Mouse (Mus musculus): ENCODE results near the gene Npb.

Npb gene

DNA sequence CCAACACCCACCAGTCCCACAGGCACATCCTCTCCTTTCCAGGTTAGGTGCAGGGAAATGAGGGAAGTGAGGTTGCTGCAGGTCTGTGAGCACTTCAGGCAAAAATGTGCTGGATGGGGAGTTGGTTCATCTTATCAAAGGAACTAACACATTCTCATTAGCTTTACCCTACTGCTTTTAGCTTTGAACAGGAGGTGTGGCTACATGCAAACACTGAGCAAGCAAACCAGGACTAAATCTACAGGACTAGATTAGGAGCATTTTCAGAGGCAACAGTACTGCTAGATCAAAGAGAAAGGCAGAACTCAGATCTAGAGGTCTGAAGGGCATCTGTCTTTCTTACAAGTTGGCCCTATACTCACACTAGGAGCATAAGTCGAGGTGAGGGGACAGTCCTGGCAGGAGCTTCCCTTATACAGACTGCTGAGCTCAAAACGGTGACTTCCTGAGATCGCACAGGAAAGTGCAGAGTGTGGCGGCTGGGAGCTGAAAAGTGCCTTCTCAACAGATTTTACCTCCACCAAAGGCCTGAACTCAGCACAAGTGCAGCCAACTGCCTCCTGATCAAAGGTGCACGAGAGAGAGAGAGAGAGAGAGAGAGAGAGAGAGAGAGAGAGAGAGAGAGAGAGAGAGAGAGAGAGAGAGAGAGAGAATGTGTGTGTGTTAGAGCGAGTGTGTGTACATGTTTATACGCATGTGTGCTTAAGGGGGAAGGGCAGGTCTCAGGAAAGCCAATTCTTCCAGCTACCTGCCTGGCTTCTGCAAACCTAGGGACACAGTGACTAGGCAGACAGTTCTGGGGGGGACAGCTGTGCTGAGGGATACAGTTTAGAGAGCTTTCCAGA, 22.8 kb downstream of the Npb start:
- in situ Hi-C loops (cut with MboI, MseI): no loop called here

DNA sequence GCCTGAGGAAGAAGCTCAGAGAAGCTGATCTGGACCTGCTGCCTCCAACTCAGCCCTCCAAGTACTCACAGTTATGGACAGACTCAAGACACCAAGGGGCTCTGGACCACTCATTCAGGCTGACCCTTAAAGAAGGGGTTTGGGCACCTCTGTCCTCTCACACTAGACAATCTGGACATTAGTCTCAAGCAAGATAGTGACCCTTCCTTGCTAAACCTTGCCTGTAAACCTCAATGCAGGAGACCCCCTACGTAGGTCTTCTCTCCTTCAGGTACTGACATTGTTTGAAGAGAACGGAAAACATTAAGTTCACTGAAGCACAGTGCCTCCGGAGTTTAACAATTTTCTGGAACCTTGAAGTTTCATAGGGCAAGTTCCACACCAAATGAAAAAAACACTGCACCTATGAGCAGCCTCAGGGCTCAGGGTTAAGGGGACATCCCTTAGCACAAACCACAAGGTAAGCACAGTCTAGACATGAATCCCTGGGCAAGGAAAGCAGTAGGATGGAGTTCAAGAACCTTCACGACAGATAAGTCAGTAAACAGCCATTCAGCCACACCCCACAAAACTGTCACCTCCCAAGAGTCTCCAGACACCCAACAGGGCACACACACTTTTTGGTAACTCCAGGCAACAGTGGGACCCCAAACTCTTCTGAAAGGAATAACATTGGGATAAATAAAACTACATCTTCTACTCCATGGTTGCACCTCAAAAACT, 23.6 kb downstream of the Npb start:
- in situ Hi-C loops (cut with MboI, MseI): no loop called here

DNA sequence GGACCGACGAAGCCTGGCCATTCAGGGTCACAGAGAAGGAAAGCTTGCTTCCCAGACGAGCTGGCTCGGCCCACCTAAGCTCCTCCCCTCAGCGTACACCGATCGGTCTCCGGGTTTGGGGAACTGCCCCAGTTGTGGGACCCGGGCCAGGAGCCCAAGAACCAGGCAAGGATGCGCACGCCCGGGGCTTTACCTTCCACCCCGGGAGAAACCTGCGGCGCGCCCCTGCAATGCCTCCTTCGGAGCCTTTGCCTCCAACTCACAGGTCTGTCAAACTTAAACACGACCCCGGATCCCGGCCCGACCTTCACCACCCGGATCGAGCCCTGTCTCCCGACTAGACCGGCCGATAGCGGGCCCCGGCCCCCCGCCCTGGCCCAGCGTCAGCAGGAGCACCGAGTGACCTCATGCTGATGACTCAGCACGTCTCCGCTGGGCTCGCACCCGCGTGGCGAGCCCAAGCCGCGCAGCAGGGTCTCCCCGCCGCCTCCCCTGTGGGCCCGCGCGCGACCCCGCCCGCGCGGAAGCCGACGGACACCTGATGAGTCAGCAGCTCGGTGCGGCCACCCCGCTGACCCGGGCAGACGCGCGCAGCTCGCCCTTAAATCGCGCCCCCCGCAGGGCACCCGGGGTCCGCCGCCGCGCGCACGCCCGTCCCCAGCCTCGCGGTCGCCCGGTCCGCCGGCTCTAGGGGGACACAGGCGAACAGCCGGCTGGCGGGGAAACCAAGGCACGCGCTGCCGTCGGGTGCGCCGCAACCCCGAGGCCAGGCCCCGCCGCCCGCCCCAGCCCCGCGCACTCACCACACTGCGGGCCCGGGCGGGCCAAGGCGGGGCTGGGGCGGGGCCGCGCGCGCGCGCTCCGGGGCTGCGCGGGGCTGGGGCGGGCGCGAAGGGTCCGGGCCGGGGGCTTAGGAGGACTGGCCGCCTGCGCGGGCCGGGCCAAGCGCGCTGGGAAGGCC, 24.6 kb downstream of the Npb start:
- in situ Hi-C loops (cut with MboI, MseI): no loop called here

DNA sequence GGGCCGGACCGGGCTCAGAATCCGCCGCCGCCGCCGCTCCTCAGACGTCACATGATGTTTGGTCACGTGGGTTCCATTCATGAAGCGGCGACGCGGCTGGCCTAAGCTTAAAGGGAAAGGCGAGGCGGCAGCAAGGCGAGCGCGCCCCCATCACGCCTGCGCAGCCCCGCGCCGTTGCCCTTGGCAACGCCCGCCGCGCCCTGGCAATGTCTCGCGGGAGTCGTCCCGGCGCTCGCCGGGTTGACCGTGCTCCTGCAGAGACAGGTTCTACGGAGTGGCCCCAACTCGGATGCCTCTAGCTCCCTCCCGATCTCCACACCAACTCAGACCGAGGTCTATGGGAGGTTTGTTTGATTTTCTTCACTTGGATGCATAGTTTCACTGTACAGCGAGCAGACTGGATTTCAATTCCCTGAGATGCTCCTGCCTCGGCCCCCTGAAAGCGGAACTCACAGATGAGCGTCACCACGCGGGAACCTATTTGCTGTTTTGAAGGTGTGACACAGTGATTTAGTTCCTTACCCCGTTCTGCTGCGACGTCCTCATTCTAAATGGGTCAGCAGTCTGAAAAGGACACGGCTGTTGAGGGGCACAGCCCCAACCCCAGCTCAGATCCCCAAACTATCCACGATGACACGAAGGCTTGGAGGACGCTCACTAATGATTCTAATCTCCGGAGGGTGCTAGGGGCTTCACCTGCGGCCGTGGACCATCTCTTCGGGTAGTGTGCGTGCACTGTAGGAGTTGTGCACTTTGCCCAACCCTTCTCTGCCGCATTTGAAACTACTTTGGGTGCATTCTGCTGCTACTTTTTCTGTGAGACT, 25.5 kb downstream of the Npb start, which contains the start of gene Mafg:
Mafg (minus strand) TSS at position 81 of the 824 bp plus-strand sequence.
- in situ Hi-C loops (cut with MboI, MseI): no loop called here

DNA sequence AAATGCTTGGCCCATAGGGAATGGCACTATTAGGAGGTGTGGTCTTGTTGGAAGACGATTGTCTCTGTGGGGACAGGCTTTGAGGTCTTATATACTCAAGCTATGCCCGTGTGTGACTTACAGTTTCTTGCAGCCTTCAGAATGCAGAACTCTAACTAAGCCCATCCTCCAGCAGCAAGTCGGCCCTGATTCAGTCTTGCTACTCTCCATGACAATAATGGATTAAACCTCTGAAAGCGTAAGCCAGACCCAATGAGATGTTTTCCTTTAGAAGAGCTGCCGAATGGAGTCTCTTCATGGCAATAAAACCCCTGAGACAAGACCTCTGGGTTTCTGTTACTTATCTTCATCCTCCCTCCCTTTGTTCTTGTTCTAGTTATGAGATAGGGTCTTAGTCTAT, 26.5 kb downstream of the Npb start:
- in situ Hi-C loops (cut with MboI, MseI): no loop called here

DNA sequence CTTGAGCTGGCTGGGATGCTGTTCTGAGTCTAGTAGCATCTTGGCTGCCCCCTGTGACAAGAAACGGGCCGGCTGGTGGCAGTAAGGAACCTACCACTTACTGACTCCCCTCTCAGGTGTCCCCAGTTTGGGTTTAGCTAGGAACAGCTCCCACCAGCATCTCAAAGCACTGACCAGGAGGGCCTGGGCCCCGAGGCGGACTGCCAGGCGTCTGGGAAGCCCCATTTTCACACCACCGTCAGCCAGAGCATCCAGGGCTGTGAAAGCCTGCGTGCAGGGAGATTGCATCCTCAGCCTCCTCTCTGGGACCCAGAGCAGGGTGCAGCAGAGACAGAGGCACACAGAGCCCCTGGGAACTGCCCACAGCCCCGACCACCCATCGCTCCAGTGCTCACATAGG, 33.0 kb downstream of the Npb start:
- in situ Hi-C loops (cut with MboI, MseI): no loop called here

DNA sequence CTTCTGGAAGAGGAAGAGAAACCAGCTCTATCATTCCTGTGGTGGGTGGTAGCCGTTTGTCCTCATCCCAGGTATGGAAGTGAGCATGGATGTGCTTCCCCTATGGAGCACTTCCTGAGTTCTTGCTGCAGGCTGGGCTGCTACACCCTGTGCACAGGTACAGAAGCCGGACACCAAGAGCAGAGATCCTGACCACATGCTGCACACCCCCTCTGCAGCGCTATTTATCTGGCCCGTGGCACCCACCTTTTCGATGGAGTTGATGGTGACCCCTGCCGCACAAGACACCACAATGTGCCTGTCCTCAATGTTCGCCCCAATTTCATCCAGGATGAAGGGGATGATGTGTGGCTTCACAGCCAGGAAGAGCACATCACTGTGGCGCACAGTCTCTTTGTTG, 33.6 kb downstream of the Npb start:
- in situ Hi-C loops (cut with MboI, MseI): no loop called here

DNA sequence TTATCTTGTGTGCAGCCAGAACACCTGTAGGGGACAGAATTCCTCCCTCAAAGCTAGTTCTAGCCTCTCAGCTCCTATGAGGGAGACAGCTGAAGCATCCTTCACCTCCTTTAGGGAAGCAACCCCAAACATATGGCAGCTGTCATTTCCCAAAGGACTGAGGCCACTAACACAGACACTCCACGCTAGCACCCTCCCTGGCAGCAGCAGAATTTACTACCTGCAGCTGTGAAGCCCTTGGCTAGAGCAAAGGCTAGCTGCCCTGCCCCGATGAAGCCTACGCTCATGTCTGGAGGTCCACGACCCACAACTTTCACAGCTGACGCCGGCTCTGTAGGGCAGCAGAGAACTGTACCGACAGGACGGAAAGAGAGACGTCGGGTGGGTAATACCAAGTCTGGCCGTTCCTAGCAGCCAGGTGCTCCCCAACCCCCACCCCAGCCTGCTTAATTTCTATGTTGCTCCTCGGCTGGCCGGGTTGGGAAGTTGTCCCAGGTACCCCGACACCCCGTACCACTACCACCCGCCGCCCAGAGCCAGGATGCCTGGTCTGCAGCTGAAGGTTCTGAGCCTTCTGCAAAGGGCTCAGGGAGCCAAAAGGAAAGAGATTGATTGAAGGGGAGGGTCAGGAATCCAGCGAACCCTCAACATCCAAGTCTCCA, 34.8 kb downstream of the Npb start:
- in situ Hi-C loops (cut with MboI, MseI): no loop called here

DNA sequence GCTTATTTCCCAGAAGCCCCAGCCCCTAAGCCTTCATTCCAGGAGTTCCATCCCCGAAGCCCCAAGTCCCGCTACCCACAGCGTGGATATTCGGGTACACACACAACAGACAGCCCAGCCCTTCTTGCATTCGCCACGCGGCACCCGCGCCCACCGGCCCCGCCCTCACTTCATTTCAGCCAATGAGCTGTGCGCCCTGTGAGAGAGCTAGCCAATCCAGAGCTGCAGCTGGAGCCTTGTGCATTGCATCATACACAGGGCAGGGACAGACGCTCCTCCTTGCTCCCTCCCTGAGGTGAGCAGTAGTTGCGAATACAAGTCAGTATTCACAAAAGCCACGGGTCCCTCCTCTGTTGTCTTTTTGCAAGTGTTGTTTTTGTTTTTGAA, 35.3 kb downstream of the Npb start, which contains the start of gene Pycr1:
Pycr1 (minus strand) TSS at position 169 of the 387 bp plus-strand sequence.
- in situ Hi-C loops (cut with MboI, MseI): no loop called here

DNA sequence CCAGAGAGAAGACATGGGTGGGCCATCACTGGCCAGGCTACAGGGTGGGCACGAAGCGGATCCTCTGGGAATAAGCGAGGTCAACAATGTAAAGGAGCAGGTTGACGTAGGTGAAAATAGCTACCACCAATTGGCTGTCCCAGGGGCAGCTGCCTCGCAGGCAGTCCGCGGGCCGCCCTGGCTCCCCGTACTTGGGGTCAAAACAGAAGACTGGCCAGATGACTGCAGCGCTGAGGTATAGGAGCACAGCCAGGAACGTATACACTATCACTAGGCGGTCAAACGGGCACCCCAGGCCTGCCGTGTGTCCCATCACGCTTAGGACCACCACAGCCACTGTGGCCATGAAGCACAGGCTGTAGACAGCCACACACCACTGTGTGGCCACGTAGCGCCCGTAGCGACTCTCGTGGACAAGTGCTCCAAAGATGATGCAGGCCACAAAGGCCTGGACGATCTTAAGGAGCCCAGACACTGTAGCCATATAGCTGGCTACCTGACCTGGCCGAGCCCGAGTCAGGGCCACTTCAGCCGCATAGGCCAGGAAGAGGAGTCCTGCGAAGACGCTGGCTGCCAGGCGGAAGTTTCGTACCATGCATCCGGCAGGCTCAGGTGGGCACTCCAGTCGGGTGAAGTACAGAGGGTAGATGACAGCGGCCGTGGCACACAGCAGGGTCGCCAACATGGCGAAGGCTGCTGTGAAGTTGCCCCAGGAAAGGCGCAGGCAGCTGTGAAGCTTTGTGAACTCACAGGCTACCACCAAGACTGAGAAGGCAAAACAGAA, 39.0 kb downstream of the Npb start:
- in situ Hi-C loops (cut with MboI, MseI): no loop called here

DNA sequence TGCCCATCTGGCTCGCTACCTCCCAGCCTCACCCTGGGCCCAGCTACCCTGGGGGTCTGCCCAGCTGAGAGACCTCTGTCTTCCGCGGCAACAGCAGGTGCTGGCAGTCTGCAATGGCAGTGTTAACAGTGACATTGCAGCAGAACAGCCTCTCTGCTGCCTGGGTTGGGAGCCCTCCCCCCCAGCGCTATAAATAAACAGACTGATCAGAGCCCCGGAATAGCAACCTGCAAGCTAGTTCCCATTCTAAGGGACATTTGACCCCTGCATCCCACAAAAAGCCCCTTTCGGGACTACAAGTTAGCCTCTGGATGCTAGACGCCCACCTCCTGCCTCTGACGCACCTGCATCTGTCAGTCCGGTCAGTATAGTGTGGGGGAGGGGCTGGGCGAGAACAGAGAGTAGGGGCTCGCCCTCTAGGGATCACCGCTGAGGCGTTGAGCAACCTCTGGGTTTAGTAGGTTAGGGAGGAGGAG, 39.8 kb downstream of the Npb start, which contains the start of gene Myadml2:
Myadml2 (minus strand) TSS at position 158 of the 476 bp plus-strand sequence.
- in situ Hi-C loops (cut with MboI, MseI): no loop called here

DNA sequence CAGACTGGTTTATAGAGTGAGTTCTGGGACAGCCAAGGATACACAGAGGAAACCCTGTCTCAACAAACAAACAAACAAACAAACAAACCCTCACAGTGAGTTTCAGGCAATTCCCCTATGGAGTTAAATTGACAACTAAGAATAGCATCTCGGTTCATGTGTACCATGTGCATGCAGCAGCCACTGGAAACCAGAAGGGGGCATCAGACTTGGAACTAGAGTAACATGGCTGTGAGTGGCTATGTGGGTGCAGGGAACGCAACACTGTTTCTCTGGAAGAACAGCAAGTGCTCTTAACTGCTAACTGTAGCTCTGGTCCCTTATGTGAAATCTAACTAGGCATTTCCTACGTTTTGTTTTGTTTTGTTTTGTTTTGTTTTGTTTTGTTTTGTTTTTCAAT, 43.6 kb downstream of the Npb start:
- in situ Hi-C loops (cut with MboI, MseI): no loop called here

DNA sequence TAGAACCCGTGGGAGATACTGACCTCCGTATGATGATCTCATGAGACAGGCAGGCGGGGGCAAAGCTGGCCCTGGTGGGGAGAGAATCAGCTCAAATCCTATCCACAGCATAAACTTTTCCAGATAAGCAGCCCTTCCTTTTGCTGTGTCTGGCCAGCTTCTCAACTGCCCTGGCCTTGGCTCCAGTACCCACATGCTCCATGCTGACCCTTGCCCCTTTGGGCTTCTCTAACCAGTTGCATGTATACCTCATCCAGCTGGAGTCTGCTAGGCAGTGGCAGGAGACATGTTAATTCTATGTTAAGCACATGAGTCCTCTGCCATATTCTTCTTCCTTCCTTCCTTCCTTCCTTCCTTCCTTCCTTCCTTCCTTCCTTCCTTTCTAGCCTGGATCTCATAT, 46.5 kb downstream of the Npb start:
- in situ Hi-C loops (cut with MboI, MseI): no loop called here

DNA sequence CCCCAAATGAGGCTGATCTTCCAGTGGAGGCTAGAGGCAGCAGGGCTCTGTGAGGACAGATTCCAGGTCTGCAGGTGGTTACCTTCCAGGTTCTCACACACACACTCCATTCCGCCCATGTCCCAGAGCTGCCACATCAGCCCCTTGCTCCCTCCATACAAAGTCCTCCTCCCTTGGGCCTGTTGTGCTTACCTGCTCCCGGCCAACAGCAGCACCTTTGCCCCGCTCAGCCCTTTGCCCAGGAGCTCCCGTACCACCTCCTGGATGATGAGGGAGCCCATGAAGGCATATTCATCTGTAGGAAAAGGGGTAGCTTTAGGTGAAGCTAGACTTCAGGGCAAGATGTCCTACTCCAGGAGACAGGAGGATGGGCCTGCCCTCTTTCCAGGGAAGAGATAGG, 49.0 kb downstream of the Npb start:
- in situ Hi-C loops (cut with MboI, MseI): no loop called here
